Mouse (Mus musculus): ENCODE results near the gene Rpl22l1. TPM values are rescaled to one million over a fixed set of nuclear protein-coding genes. Genes with fewer than 3 reads are reported as not detected.
"Not testable (repeated sequence)": the region's sequence is repeated elsewhere in the genome, so short reads cannot be mapped to it uniquely, and the experiment has no call there.

Gene Rpl22l1
- polyA plus RNA-seq, 1 experiment, result 16.3 TPM

- DNase-seq (ENCODE audit: low read depth, low spot score), result no peak
- WGBS, result 90% methylated on average over 2 of the region's 2 CpGs
Observed at GRCm38 (mm10) chr3:28827605-28828004, 22.4 kb downstream of the Rpl22l1 start.

- 91% methylated on average over 2 of the region's 2 CpGs for WGBS
- no peak for DNase-seq (ENCODE audit: low read depth, low spot score)
Observed at GRCm38 (mm10) chr3:28829454-28829853, 24.2 kb downstream of the Rpl22l1 start.

- 30% methylated on average over 2 of the region's 2 CpGs for whole genome bisulfite sequencing
- DNase-seq (ENCODE audit: low read depth, low spot score), result no peak
Observed at GRCm38 (mm10) chr3:28836796-28837371, 31.6 kb downstream of the Rpl22l1 start.

- 9% methylated on average over 3 of the region's 3 CpGs for WGBS
- DNase-seq (ENCODE audit: low read depth, low spot score), result no peak
Observed at GRCm38 (mm10) chr3:28841886-28842649, 36.8 kb downstream of the Rpl22l1 start.

GRCm38 (mm10) chr3:28843231-28843630, 38.0 kb downstream of the Rpl22l1 start:
- no peak for DNase-seq (ENCODE audit: low read depth, low spot score)

GRCm38 (mm10) chr3:28847115-28847514, 41.9 kb downstream of the Rpl22l1 start:
- DNase-seq (ENCODE audit: low read depth, low spot score), result no peak

More at GRCm38 (mm10) chr3:28843231-28843630, 38.0 kb downstream of the Rpl22l1 start:
- 43% methylated on average over 8 of the region's 8 CpGs for WGBS

- DNase-seq (ENCODE audit: low read depth, low spot score), result not testable (repeated sequence)
- WGBS, result 89% methylated on average over 3 of the region's 3 CpGs
Observed at GRCm38 (mm10) chr3:28852174-28852573, 46.9 kb downstream of the Rpl22l1 start.

Other genes starting within 250 kb of the Rpl22l1 start
- 2.5 and 45.9 TPM in 2 replicates for gene Slc2a2, start 107.5 kb upstream of the Rpl22l1 start, polyA plus RNA-seq (2012; rRNA removed)
- gene Eif5a2, start 24.2 kb upstream of the Rpl22l1 start, polyA plus RNA-seq (2012; rRNA removed), result 0.27 and 0.33 TPM in 2 replicates
- gene Gm1527, start 87.2 kb downstream of the Rpl22l1 start, polyA plus RNA-seq (2012; rRNA removed), result not detected in 2 replicates

All from large intestine, adult 2 months (tissue).